Mouse (Mus musculus): ENCODE measurements at regions not wholly inside any gene's neighbourhood (a gene's known extent, or its start where the extent isn't known, plus 50 kb on each side); places are given as distances from the start of the nearest gene placed in this dataset.
A peak's percentile ranks its signal among the peaks of the same experiment; 100 is the strongest.

GRCm38 (mm10) chr2:128393921-128394320, 197.1 kb upstream of the Spdye4c start:
- Histone ChIP-seq H3K9ac (replicated peaks; ENCODE audit: low read length) (no peak overlapping the region), H3K4me2 (replicated peaks; ENCODE audit: low read depth, low read length) (no peak overlapping the region), H3K4me3 (ENCODE audit: low read length) (no peak overlapping the region), H3K27me3 (ENCODE audit: insufficient read depth, low read length) (no peaks in the 10 kb centered on the region), H3K36me3 (ENCODE audit: insufficient read depth, low read length) (no peaks in the 10 kb centered on the region), H3K9me3 (ENCODE audit: low read length) (no peaks in the 10 kb centered on the region), H3K27ac (ENCODE audit: low read length) (no peak overlapping the region), H3K4me1 (ENCODE audit: insufficient read depth, low read length) (peaks cover 39% of the 10 kb centered on the region)
- 75% methylated on average over 5 of the region's 5 CpGs for WGBS
- ATAC-seq (ENCODE audit: low FRiP score, low TSS enrichment), result no peak

GRCm38 (mm10) chr2:128395308-128396007, 195.6 kb upstream of the Spdye4c start:
- H3K9me3 ChIP-seq (ENCODE audit: low read length), result no peaks in the 10 kb centered on the region
- H3K9ac ChIP-seq (replicated peaks; ENCODE audit: low read length), result no peak overlapping the region; the same call in 1 of the 2 replicates
- H3K4me1 ChIP-seq (ENCODE audit: insufficient read depth, low read length), result peaks cover 26% of the 10 kb centered on the region
- H3K4me2 ChIP-seq (replicated peaks; ENCODE audit: low read depth, low read length), result no peak overlapping the region
- H3K27me3 ChIP-seq (ENCODE audit: insufficient read depth, low read length), result no peaks in the 10 kb centered on the region
- H3K27ac ChIP-seq (ENCODE audit: low read length), result no peak overlapping the region
- H3K4me3 ChIP-seq (ENCODE audit: low read length), result no peak overlapping the region
- no peaks in the 10 kb centered on the region for H3K36me3 ChIP-seq (ENCODE audit: insufficient read depth, low read length)
- peak; percentile 22; the same call in 1 of the 2 replicates for ATAC-seq (ENCODE audit: low FRiP score, low TSS enrichment)
- WGBS, result 55% methylated on average over 4 of the region's 4 CpGs

- no peaks in the 10 kb centered on the region for H3K27me3 ChIP-seq (ENCODE audit: insufficient read depth, low read length)
- WGBS, result 3% methylated on average over 9 of the region's 9 CpGs
- no peaks in the 10 kb centered on the region for H3K9me3 ChIP-seq (ENCODE audit: low read length)
- no peaks in the 10 kb centered on the region for H3K36me3 ChIP-seq (ENCODE audit: insufficient read depth, low read length)
- H3K4me1 ChIP-seq (ENCODE audit: insufficient read depth, low read length), result peaks cover 26% of the 10 kb centered on the region
- H3K4me2 ChIP-seq (replicated peaks; ENCODE audit: low read depth, low read length), result no peak overlapping the region
- H3K4me3 ChIP-seq (ENCODE audit: low read length), result no peak overlapping the region
- H3K27ac ChIP-seq (ENCODE audit: low read length), result no peak overlapping the region
- ATAC-seq (ENCODE audit: low FRiP score, low TSS enrichment), result peak; percentile 86
- H3K9ac ChIP-seq (replicated peaks; ENCODE audit: low read length), result no peak overlapping the region
Observed at GRCm38 (mm10) chr2:128396008-128396346, 195.0 kb upstream of the Spdye4c start.

GRCm38 (mm10) chr2:128401359-128401758, 189.7 kb upstream of the Spdye4c start:
- Histone ChIP-seq H3K4me3 (ENCODE audit: low read length) (no peak overlapping the region), H3K9ac (replicated peaks; ENCODE audit: low read length) (no peak overlapping the region), H3K27me3 (ENCODE audit: insufficient read depth, low read length) (no peaks in the 10 kb centered on the region), H3K36me3 (ENCODE audit: insufficient read depth, low read length) (no peaks in the 10 kb centered on the region), H3K4me1 (ENCODE audit: insufficient read depth, low read length) (peaks cover 27% of the 10 kb centered on the region), H3K9me3 (ENCODE audit: low read length) (no peaks in the 10 kb centered on the region), H3K27ac (ENCODE audit: low read length) (no peak overlapping the region), H3K4me2 (replicated peaks; ENCODE audit: low read depth, low read length) (no peak overlapping the region)
- no peak for ATAC-seq (ENCODE audit: low FRiP score, low TSS enrichment)
- whole genome bisulfite sequencing, result 41% methylated on average over 8 of the region's 8 CpGs

- no peaks in the 10 kb centered on the region for H3K27me3 ChIP-seq (ENCODE audit: insufficient read depth, low read length)
- no peaks in the 10 kb centered on the region for H3K36me3 ChIP-seq (ENCODE audit: insufficient read depth, low read length)
- no peak overlapping the region for H3K4me2 ChIP-seq (replicated peaks; ENCODE audit: low read depth, low read length)
- no peaks in the 10 kb centered on the region for H3K9me3 ChIP-seq (ENCODE audit: low read length)
- WGBS, result 32% methylated on average over 11 of the region's 11 CpGs
- no peak overlapping the region for H3K27ac ChIP-seq (ENCODE audit: low read length)
- no peak overlapping the region for H3K9ac ChIP-seq (replicated peaks; ENCODE audit: low read length)
- H3K4me1 ChIP-seq (ENCODE audit: insufficient read depth, low read length), result peaks cover 29% of the 10 kb centered on the region
- ATAC-seq (ENCODE audit: low FRiP score, low TSS enrichment), result peak; percentile 74
- no peak overlapping the region for H3K4me3 ChIP-seq (ENCODE audit: low read length)
Observed at GRCm38 (mm10) chr2:128403143-128403935, 187.7 kb upstream of the Spdye4c start.

GRCm38 (mm10) chr2:128404405-128404804, 186.6 kb upstream of the Spdye4c start:
- peak; percentile 55; the same call in 1 of the 2 replicates for ATAC-seq (ENCODE audit: low FRiP score, low TSS enrichment)
- H3K36me3 ChIP-seq (ENCODE audit: insufficient read depth, low read length), result no peaks in the 10 kb centered on the region
- no peak overlapping the region for H3K27ac ChIP-seq (ENCODE audit: low read length)
- WGBS, result 75% methylated on average over 3 of the region's 3 CpGs
- peaks cover 33% of the 10 kb centered on the region for H3K4me1 ChIP-seq (ENCODE audit: insufficient read depth, low read length)
- H3K4me3 ChIP-seq (ENCODE audit: low read length), result no peak overlapping the region
- H3K27me3 ChIP-seq (ENCODE audit: insufficient read depth, low read length), result no peaks in the 10 kb centered on the region
- H3K9ac ChIP-seq (replicated peaks; ENCODE audit: low read length), result no peak overlapping the region
- H3K4me2 ChIP-seq (replicated peaks; ENCODE audit: low read depth, low read length), result no peak overlapping the region
- H3K9me3 ChIP-seq (ENCODE audit: low read length), result no peaks in the 10 kb centered on the region

- no peak for ATAC-seq (ENCODE audit: low FRiP score, low TSS enrichment)
- Histone ChIP-seq H3K4me3 (ENCODE audit: low read length) (no peak overlapping the region), H3K9me3 (ENCODE audit: low read length) (no peaks in the 10 kb centered on the region), H3K27me3 (ENCODE audit: insufficient read depth, low read length) (no peaks in the 10 kb centered on the region), H3K9ac (replicated peaks; ENCODE audit: low read length) (no peak overlapping the region), H3K36me3 (ENCODE audit: insufficient read depth, low read length) (no peaks in the 10 kb centered on the region), H3K4me2 (replicated peaks; ENCODE audit: low read depth, low read length) (no peak overlapping the region), H3K27ac (ENCODE audit: low read length) (no peak overlapping the region), H3K4me1 (ENCODE audit: insufficient read depth, low read length) (peaks cover 28% of the 10 kb centered on the region)
- 72% methylated on average over 7 of the region's 7 CpGs for WGBS
Observed at GRCm38 (mm10) chr2:128407076-128407475, 183.9 kb upstream of the Spdye4c start.

- Histone ChIP-seq H3K4me1 (ENCODE audit: insufficient read depth, low read length) (peaks cover 25% of the 10 kb centered on the region), H3K27me3 (ENCODE audit: insufficient read depth, low read length) (no peaks in the 10 kb centered on the region), H3K27ac (ENCODE audit: low read length) (no peak overlapping the region), H3K36me3 (ENCODE audit: insufficient read depth, low read length) (no peaks in the 10 kb centered on the region), H3K4me3 (ENCODE audit: low read length) (no peak overlapping the region), H3K4me2 (replicated peaks; ENCODE audit: low read depth, low read length) (no peak overlapping the region), H3K9me3 (ENCODE audit: low read length) (no peaks in the 10 kb centered on the region), H3K9ac (replicated peaks; ENCODE audit: low read length) (no peak overlapping the region)
- 37% methylated on average over 6 of the region's 6 CpGs for WGBS
- no peak for ATAC-seq (ENCODE audit: low FRiP score, low TSS enrichment)
Observed at GRCm38 (mm10) chr2:128408718-128409117, 182.3 kb upstream of the Spdye4c start.

- H3K27me3 ChIP-seq (ENCODE audit: insufficient read depth, low read length), result no peaks in the 10 kb centered on the region
- no peak overlapping the region for H3K27ac ChIP-seq (ENCODE audit: low read length)
- peak; percentile 14 for ATAC-seq (ENCODE audit: low FRiP score, low TSS enrichment)
- 10% methylated on average over 10 of the region's 10 CpGs for WGBS
- no peak overlapping the region for H3K9ac ChIP-seq (replicated peaks; ENCODE audit: low read length)
- no peaks in the 10 kb centered on the region for H3K36me3 ChIP-seq (ENCODE audit: insufficient read depth, low read length)
- H3K4me3 ChIP-seq (ENCODE audit: low read length), result no peak overlapping the region
- H3K4me2 ChIP-seq (replicated peaks; ENCODE audit: low read depth, low read length), result no peak overlapping the region
- peaks cover 17% of the 10 kb centered on the region; the same call in 1 of the 2 replicates for H3K4me1 ChIP-seq (ENCODE audit: insufficient read depth, low read length)
- H3K9me3 ChIP-seq (ENCODE audit: low read length), result no peaks in the 10 kb centered on the region
Observed at GRCm38 (mm10) chr2:128412352-128412751, 178.7 kb upstream of the Spdye4c start.

GRCm38 (mm10) chr2:128412974-128413373, 178.0 kb upstream of the Spdye4c start:
- Histone ChIP-seq H3K9me3 (ENCODE audit: low read length) (no peaks in the 10 kb centered on the region), H3K4me2 (replicated peaks; ENCODE audit: low read depth, low read length) (no peak overlapping the region), H3K27me3 (ENCODE audit: insufficient read depth, low read length) (no peaks in the 10 kb centered on the region), H3K27ac (ENCODE audit: low read length) (no peak overlapping the region), H3K4me3 (ENCODE audit: low read length) (no peak overlapping the region), H3K36me3 (ENCODE audit: insufficient read depth, low read length) (no peaks in the 10 kb centered on the region), H3K9ac (replicated peaks; ENCODE audit: low read length) (no peak overlapping the region), H3K4me1 (ENCODE audit: insufficient read depth, low read length) (peaks cover 17% of the 10 kb centered on the region; the same call in 1 of the 2 replicates)
- peak; percentile 80 for ATAC-seq (ENCODE audit: low FRiP score, low TSS enrichment)
- 4% methylated on average over 10 of the region's 10 CpGs for WGBS
